Mouse (Mus musculus) right cerebral cortex, postnatal 10 days (tissue): ENCODE measurements at regions not wholly inside any gene's neighbourhood (a gene's known extent, or its start where the extent isn't known, plus 50 kb on each side); places are given as distances from the start of the nearest gene placed in this dataset.
A peak's percentile ranks its signal among the peaks of the same experiment; 100 is the strongest.
"Not testable (repeated sequence)": the region's sequence is repeated elsewhere in the genome, so short reads cannot be mapped to it uniquely, and the experiment has no call there.

Experiments used
- DNase-seq, 2 experiments: peaks; one replicate each; pipeline ENCODE4 v3.0.0; 2021; ENCODE audit warnings: low spot score in 2 of 2

DNA sequence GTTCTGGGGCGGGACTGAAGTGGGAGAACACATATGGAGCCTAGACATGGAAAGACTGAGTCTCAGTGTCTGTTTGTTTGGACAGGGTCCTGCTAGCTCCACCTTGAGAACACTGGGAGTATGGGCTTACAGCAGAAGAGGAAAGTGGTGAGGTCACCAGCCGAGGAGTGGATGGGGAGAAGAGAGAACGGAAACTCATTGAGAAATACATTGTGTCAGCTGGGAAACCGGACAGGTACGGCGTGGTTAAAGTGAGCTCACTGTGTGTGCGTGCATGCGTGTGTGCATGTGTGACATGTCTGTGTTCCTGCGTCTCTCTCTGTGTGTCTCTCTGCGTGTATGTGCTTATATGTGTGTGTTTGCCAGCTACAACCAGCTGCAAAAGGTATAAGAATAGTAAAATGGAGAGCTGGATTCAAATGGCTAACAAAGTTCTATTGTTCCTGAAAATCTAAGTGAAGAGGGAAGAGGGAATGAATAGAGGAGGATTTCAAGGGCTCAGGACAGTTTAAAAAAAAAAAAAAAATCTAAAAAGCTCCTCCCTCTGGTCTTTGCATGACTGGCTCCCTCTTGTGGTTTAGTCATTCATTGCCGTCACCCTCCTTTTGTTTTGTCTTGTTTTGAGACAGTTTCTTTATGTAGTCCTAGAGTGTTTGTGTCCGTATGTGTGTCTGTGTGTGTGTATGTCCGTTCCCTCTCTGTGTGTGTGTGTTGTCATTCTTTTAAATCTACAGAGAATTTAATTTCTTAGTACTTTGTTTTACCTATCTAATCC is 52.0 kb upstream of the Ak4 start:
- peak in 1 of 2 experiments; percentile 51 for DNase-seq

DNA sequence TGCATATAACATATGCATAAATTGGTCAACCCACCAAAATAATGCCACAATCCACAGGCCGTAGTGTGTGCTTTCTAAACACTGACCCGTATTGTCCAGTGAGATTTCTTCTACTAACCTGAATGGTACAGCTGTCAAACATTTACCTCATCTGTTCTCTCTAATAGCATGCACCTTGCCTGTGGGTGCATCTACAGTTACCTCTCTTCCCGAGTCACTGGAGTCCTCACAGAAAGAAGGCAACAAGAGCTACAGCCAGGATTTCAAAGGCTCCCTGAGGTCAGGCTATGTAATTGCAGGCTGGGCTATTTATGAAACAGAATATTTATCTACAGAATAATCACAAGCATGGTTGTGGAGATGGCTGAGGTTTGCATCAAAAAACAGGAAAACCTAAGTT is 53.8 kb upstream of the Ak4 start:
- no peak for DNase-seq

DNA sequence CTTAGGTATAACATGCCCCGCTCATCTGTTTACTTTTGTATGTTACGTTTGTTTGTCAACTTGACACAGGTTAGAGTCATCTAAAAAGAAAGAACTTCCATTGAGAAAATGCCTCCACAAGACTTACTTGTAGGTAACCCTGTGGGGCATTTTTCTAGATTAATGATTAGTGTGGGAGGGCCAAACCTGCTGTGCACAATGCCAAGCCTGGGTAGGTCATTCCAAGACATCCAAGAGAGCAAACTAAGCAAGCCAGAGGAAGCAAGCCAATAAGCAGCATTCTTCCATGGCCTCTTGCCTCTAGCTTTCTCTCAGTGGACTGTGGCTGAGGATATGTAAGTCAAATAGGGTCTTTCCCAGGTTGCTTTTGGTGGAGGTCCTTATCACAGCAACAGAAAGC is 54.4 kb upstream of the Ak4 start:
- DNase-seq, result no peak

DNA sequence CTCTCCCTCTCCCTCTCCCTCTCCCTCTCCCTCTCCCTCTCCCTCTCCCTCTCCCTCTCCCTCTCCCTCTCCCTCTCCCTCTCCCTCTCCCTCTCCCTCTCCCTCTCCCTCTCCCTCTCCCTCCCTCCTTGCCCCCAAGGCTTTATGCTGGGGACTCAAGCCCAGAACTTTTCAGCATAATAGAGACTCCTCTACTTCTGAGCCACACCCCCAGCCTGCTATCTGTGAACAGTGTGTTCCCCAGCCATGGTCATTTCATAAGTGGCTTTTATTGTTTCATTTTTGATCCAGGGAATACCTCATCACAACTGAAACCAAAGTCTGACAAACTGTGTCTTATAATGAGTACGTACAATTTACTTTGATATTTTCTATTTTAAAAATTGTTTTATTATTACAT is 55.8 kb upstream of the Ak4 start:
- DNase-seq, result not testable (repeated sequence)

DNA sequence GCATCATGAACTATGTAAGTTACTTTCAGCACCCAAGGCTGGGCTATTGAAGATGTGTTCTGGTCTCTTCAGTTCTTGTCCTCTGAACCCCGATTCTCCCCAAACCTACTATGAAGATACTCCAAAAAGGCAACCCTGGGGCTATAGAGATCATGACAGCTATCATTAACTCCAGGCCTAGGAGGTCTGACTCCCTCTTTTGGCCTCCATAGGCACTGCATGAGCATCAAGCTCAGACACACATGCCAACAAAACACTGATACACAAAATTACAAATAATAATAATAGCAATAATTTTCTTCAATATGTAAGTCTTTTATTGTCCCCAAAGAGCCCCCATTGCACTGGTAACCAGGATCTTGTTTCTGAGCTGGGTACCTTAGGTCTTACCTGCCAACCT is 57.3 kb upstream of the Ak4 start:
- DNase-seq, result no peak

DNA sequence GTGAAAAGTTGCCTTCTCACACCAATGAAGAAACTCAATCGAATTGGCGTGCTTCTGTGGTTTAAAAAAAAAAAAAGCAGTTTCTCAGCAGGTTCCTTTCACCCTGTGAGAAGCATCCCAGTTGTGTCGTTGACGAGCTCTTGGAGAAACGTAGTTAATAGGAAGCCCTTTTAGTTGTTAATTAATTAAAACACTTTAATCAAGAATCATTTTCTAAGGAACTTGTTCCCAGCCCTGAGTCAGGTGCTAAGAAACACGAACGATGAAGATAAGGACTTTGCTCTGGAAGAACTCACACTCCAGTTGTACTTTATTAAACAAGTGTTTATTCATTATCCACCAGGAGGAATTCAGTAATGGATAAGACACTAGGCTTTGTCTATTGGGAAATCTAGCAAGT is 58.8 kb upstream of the Ak4 start:
- DNase-seq, result no peak

GRCm38 (mm10) chr4:101359119-101359518 is 60.0 kb upstream of the Ak4 start:
- no peak for DNase-seq

DNA sequence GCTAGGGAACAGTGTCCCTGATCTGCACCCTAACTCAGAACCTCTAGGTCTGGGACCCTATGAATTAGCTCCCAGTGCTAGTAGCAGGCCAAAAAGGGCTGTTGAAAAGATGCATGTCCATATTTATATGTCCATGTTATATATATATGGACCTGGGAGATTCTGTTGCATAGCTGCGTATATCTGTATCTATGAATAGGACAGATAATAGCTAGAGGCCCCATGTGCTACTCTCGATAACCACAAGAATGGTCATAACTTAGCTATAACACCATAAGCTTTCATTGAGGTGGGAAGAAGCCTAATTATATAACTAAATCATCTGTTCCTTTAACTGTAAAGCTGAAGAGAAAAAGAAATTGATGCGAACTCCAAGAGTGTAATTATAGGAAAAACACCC is 60.6 kb upstream of the Ak4 start:
- DNase-seq, result no peak

DNA sequence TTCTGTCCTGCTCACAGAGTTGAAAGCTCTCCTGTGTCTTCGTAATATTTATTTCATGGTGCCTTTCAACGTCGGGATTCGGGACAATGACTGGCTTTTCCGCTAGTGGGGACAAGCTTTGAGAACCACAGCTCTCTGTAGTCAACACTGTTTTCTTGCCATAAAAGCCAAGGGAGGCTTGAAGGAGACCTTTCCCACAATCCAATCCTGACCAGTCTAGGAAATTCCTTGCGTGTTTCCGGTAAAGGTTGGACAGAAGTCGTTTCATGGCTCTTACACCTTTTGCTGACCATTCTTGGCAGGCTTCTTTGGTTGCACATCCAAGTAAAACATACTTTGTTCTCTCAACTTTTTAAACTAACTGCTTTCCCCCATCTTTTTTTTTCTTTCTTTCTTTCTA is 61.2 kb upstream of the Ak4 start:
- no peak for DNase-seq

- peak; percentile 40 to 55 for DNase-seq
These were observed 61.9 kb upstream of the Ak4 start for GRCm38 (mm10) chr4:101356954-101357891.

DNA sequence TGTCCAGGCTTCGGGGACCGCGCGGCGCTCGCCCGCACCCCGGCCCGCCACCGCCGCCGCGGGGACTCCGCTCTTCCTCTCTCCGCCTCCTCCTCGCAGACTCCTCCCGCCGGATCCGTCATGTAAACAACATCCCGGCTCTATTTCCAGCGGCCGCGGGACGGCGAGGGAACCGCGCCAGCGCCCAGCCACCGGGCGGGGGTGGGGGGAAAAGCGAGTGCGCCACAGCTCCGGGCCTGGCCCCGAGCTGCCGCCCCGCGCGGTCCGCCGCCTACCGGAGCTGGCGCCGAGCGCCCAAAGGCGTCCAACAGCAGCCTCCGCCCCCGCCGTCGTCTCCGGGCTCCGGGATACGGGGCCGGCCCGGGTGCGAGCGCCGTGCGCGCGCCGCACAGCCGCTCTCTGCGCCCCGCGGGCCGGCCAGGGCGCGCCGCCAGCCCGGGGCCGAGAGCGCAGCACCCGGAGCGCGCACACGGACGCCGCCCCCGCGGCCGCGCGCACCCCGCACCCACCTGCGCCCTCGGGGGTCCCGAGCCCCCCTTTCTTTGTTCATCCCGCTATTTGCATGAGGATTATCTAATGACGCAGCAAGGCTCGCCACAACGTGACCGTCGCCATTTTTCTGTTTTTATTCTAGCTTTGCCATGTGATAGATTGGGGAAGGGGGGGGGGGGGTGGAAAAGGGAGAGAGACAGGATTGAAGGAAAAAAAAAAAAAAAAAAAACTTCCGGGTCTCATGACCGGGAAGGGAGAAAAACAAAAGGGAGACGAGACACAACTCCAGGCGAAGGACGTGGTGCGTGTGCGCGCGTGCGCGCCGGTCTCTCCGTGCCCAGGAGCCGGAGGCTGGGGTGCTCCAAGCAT is 62.8 kb upstream of the Ak4 start:
- peak; percentile 89 to 92 for DNase-seq

DNA sequence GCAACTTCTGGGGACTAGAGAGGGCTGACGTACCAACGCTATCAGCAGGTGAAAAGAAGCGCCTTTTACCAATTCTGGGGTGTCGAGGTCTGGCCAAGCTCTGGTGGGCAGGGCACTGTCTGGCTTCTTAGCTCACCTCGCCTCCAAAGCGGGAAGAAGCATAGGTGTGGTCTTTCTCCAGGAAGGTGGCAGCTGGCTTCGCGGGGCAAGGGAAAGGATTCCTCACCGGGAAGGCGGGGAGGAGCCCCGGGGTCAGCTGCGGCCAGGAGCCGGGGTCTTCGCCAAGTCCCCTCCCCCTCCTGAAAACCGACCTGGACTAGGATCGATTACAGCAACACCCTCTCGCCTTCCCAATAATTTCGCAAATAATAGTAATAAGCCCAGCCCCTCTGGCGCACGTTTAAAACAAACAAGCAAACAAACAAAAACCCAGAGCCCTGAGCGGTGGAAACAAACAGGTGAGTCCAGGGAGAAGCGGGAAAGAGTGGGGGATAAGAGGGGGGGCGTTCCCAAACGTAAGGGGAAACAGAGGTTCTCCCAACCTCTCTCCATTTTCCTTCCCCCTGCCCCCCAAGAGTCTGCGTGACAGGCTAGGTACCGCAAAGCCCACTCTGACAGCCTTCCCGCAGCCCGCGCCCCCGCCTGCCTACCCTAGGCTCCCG is 63.5 kb upstream of the Ak4 start:
- peak; percentile 47 to 55 for DNase-seq

DNA sequence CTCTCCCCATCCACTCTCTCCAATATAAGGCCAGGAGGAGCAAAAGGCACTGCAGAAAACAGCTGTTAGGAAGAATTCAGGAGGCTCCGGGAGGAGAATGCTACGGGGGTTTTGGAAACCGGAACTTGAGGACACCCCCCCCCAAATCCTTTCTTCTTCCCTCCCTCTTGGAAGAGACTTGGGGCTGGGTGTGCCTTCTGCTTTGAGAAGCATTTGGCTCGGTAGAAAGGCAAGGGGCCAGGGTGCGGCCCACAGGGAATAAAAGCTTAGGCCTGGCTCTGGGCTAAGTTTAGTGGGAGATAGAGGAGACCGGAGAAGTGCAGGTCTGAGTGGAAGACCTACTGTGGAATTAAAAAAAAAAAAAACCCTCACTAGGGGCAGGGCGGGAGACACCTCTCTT is 64.1 kb upstream of the Ak4 start:
- DNase-seq, result peak; percentile 43 to 53

DNA sequence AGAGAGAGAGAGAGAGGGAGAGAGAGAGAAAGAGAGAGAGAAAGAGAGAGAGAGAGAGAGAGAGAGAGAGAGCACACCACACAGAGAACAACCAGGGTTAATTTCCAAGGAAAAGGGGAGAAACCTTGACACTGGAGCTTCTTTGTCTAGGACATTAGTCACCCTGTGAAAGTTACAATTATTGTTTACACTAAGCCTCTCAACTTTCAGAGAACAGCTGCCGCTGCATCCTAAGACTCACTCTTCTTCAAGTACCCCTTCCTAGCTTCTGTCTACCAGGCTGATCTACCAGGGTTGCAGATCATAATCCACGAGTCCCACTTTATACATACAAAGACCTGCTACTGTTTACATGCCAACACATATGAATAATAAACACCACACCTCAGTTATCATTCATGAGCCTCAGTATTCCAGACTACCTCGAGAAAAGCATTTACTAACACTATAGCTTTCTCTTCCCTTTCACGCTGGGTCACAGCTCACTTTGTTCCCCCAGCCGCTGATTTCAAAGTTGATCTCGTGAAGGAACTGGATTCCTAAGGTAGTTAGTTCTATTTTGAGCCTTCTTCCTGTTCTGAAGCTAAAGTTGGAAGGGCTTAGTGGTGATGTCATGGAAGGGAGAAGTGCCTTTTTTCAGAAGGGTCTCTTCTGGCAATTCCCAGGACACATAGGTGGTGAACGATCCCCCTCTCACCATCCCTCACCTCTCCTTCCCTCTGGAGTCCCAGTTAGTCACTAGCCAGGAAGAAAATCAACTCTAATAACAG is 64.8 kb upstream of the Ak4 start:
- no peak for DNase-seq

DNA sequence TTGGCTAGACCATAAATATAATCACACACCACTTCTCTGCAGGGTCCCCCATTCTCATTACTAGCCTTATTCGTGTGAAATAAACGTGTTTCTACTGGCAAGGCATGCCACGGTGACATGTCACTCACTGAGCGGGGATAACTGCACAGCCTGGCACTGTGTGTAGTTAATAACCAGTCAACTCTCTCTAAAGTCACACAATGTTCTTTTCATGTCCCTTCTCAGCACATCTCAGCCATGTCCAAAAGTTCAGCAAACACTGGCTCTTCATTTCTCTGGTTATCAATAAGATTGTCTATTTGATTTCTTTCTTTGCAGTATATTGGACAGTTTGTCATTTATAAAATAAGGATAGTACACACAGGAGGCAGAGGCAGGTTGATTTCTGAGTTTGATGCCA is 66.9 kb upstream of the Ak4 start:
- DNase-seq, result no peak

GRCm38 (mm10) chr4:101351716-101352115 is 67.4 kb upstream of the Ak4 start:
- DNase-seq, result no peak

GRCm38 (mm10) chr4:101350656-101351055 is 68.4 kb upstream of the Ak4 start:
- DNase-seq, result no peak

DNA sequence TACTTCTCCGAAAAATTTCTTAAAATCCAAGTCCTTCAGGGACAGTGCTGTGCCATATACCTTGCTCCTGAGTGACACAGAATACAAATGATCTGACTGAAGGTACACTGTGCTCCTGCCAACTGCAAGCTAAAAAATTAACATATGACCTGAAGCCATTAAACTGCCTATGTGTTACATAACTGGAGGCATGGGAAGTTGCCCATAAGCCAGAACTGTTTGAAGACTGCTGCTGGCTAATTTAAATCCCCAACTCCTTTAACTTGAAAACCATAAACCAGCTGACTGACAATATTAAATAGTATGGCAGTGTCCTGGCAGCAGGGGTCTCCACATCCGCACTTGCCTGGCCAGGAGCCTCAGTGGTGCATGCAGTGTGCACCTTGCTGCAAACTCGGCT is 68.9 kb upstream of the Ak4 start:
- DNase-seq, result no peak

DNA sequence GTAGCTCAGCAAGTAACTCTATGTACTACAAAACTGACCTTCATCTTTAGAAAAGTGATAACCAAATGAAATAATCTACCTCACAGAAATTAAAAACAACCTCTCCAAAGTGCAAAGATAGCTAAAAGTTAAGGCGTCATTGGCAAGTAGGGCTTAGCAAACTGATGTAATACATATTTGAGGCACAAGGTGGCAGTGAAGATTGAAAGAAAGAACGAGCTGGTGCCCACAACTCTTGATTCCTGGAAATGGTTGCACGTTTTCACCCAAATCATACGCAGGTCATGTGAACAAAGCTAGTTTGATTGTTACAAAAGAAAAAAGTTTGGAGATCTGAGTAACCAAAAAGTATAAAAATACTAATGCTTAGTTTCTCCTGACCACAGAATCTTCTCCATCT is 69.7 kb upstream of the Ak4 start:
- peak; percentile 44 to 54 for DNase-seq

GRCm38 (mm10) chr4:101347309-101347708 is 71.8 kb upstream of the Ak4 start:
- DNase-seq, result no peak
